Mouse (Mus musculus): ENCODE results near the gene Olfr1412.

- no peak for TF ChIP-seq CTCF (IDR thresholded peaks at IDR 0.05; ENCODE audit: low read depth)
- no peak for TF ChIP-seq EP300 (optimal IDR thresholded peaks at IDR 0.05)
Measured at GRCm38 (mm10) chr1:92616046-92616445, 30.5 kb downstream of the Olfr1412 start.
